Mouse (Mus musculus) frontal cortex, adult 2 months (tissue): ENCODE results near the gene 1700029I15Rik. TPM values are rescaled to one million over a fixed set of nuclear protein-coding genes. Genes with fewer than 3 reads are reported as not detected.

ENCODE experiments used
- DNase-seq, 2 experiments: peaks; one replicate each; pipeline ENCODE4 v3.0.0; 2022; ENCODE audit warnings: low spot score in 1 of 2; ENCODE audit errors: extremely low spot score in 1 of 2
- polyA plus RNA-seq: library from polyadenylated mRNA; depleted of rRNA; stranded (reverse); fragments of >200 nt; gene quantifications from 2 replicates; pipeline ENCODE4 v1.2.3, GENCODE M21; 2012

The 1700029I15Rik gene
- polyA plus RNA-seq, 1 experiment: 6.9 TPM

DNA sequence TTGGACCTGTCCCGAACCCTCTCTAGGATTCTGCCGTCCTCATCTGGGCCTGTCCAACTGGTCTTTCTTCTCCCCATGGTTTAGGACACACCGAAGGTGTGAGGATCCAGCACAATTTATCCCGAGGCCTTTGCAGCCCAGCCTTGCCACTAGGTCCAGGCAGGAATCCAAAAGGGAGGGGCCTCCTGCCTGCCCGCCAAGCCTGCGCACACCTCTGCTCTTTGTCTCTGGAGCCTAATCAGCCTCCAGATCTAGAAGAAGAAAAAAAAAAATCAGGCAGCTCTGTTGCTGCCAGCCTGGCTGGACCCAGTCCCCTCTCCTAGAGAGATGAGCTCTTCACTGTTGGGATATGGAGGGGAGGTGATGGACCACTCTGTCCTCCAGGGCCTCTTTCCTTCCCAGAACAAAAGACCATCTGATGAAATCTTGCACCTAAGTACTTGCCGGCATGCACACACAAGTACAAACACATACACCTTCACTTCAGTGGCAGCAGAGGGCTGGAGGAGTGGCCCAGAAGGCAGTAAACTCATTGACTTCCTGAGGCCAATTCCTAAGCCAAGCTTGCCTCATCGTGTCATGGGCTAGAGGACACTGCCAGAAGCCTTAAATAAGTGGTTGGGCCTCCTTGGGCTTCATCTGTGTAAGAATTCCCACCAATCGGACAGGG lies 9.4 kb upstream of the 1700029I15Rik start:
- DNase-seq: no peak

DNA sequence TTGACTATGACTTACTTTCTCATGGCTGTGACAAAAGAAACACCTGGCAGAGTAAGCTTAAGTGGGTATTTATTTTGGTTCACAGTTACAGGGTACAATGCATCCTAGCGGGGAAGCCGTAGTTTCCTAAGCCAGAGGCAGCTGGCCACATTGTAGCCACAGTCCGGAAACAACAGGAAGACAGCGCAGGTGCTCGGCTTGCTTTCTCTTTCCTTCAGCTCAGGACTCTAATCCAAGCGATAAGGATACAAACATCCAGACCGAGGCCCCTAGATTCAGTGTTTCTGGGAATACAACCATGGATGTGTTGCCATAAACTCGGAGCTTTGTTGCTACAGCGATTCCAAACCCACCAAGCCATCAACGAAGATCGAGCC lies 8.9 kb upstream of the 1700029I15Rik start:
- DNase-seq: no peak

DNA sequence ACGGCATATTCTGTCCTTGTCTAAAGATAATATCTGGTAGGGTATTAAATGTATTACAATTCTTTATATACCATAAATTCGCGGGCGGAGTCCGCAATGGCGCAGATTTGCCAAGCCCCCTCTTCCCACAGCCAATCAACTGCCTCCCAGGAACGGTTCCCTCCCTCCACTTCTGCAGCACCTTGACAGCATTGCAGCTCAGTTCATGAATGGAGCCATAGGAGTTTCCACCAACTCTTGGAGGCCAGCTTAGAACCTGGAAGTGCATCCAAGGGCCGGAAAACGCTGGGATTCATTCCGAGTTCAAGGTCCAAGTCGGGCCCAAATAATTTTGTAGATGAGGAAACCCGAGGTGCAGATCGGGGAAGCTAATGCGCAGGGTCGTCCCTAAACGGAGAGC lies 7.8 kb upstream of the 1700029I15Rik start, which contains the start of the genes Pex16 and Large2:
Gene Pex16 (plus strand): TSS at position 163 of the 400 bp plus-strand sequence.
Gene Large2 (minus strand): TSS at position 356 of the 400 bp plus-strand sequence.
- peak in 1 of 2 experiments; percentile 73 for DNase-seq

DNA sequence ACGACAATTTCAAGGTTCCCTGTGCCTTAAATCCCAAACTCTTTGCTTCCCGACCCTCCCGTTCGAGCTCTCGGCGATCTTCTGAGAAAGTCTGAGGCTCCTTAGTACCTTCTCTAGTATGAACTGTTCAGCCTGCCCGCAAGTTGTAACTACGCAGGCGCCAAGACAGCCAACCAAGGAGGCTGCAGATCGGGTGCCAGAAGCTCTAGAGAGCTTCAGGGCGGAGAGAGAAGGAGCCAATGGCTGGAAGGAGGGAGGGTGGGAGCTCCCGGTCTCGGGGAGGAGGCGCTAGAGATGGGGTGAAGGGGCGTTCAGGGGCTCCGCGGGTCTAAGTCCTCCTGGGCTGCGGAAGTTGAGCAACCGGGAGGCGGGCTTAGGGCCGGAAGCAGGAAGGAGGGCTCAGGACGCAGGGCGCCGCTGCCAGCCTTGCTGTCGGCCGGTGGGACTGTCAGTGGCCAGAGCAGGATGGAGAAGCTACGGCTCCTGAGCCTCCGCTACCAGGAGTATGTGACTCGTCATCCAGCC lies 7.2 kb upstream of the 1700029I15Rik start:
- peak; percentile 96 to 97 for DNase-seq

DNA sequence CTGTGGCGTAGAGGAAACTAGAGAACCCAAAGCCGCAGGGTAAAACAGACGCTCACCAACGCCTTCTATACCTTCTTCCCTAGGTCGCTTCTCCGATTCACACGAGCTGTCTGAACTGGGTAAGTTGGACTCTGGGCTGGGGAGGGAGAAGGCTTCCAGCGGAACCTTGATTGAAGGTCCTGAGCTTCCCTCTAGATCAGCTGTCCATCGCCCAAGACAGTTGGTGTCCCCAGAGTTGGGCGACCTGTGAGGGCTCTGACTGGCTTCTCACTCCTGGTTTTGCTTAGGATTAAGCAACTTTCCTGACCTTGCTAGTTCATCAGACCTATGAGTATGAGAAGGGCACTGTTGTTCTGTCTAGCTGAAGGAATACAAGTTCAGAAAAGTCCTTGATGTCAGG lies 6.5 kb upstream of the 1700029I15Rik start:
- DNase-seq: no peak

DNA sequence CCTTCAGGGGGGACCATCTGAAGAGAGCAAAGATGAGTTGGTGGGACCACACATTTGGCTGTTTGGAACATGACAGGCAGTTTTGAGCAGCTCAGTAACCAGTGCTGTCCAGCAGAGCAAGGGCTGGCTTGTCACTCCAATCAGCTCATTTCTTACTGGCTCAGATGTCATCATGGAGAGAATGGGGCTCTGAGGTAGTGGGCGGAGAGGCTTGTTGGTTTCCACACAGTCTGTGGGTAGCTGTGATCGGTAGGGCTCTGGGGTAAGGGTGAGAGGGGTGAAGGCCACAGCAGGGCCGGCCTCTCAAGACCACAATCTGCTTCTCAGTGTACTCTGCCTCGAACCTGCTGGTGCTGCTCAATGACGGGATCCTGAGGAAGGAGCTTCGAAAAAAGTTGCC lies 6.0 kb upstream of the 1700029I15Rik start:
- DNase-seq: no peak

DNA sequence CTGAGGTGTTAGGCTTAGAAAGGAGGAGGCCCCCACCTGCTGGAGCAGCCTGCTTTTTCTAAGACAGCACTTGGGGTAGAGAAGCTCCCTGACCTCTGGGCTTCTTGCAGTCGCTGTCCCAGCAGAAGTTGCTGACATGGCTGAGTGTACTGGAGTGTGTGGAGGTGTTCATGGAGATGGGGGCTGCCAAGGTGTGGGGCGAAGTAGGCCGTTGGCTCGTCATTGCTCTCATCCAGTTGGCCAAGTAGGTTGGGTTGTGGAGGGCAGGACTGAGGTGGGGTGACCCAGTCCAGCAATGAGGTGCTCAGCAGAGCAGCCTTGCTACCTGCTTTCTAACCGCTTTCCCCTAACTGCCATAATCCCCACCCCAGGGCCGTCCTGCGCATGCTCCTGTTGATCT lies 5.0 kb upstream of the 1700029I15Rik start:
- DNase-seq: no peak

DNA sequence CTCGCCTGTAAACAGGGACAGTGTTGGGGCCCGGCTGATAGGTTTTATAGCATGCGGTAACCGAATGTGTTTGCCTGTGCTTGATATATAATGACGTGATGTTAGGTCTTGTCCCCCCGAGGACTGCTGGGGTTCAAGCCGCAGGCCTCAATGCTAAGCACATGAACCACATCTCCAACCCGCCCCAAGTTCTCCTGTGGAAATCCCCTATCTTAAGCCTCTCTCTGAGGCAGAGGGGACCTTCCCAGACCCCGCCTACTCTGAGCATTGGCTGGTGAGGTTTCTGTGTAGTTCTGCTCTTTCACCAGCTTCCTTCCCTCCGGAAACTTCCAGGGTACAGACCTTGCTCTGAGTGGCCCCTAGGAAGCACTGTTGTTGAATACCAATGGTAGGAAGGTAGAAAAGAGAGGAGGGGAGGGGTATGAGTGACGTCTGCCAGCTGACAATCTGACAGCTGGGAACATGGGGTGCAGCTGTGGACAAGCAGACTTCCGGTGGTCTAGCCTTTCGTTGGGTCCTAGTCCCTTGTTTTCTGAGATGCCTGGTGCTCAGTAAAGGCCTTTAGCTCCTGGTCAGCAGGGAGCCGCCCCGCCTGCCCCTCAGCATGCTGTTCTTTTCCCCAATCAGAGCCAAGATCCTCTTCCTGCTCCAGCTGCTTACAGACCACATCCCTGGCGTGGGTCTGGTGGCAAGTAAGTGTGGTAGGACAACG lies 2.4 kb upstream of the 1700029I15Rik start:
- no peak for DNase-seq

DNA sequence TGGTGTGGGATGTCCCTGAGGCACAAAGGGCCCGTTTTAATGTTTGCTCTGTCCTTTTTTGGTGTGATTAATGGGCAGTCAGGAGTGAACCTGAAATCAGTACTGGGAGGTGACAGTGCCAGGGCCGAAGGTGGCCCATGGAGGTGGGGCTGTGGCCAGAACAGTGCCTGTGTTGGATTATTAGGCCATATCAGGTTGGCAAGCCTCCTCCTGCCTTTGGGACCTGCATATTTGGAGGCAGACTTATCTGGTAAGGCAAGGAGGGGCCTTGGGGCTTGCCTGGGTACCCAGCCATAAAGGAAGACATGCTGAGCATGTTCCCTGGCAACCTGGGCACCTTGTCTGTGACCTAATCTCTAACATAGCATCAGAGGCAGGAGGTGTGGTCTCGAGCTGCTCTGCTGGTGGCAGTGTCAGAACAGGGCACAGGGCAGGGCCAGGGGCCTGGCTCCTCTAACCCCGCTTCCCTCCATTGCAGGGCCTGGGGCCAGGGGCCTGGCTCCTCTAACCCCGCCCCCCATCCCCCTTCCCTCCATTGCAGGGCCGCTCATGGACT lies 1.8 kb upstream of the 1700029I15Rik start:
- no peak for DNase-seq

DNA sequence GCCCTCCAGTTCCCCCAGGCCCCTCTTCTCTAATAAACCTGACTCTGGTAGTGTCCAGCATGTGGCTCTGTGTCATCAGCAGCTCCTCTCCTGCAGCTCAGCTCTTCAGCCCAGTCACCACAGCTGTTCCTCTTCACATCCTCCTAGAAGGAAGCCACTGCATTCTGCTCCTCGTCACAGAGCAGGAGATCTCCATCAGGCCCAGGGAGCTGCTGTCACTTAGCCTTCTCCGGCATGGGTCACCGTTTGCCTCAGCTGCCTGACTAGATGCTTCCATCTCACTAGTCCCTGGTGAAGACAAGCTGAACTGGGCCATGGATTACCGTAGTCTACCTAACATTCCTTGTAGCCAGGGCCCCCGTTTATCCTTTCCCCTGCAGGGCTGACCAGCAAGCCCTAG lies 1.2 kb upstream of the 1700029I15Rik start:
- DNase-seq: no peak

DNA sequence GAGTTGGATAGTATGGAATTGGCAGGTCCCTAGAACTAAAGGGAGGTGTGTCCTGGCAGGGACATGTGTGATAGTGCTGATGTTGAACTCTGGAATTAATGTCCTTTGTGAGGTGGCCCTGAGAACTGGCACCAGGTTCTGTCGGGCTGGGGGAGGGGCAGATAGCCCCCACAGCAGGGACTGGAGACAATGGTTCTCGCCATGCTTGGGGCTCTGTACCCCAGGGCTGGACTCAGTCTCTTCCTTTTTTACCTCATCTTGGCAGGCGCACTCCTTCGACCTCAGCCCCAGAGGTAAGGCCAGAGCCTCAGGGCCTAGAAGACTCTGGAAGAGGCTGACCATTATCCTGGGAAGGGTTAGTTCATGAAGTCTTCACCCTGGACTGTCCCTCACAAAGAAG lies 421 bp downstream of the 1700029I15Rik start:
- DNase-seq: no peak

DNA sequence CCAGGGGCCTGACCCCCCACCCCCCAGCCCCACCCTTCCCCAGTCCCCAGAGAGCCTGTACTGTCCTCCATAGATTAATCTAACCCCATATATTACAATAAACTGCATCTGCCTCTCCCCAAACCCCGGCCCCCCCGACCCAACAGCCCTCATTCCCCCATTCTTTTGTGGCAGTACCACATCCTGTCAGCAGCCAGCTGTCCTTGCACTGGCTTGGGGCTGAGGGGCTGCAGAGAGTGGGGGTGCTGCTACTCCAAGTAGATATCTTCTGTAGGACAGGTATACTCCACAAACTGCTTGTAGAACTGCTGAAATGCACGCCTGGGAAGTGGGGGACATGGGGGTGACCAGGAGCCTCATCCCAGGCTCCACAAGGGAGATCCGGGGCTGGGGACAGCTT lies 1.8 kb downstream of the 1700029I15Rik start:
- DNase-seq: no peak

DNA sequence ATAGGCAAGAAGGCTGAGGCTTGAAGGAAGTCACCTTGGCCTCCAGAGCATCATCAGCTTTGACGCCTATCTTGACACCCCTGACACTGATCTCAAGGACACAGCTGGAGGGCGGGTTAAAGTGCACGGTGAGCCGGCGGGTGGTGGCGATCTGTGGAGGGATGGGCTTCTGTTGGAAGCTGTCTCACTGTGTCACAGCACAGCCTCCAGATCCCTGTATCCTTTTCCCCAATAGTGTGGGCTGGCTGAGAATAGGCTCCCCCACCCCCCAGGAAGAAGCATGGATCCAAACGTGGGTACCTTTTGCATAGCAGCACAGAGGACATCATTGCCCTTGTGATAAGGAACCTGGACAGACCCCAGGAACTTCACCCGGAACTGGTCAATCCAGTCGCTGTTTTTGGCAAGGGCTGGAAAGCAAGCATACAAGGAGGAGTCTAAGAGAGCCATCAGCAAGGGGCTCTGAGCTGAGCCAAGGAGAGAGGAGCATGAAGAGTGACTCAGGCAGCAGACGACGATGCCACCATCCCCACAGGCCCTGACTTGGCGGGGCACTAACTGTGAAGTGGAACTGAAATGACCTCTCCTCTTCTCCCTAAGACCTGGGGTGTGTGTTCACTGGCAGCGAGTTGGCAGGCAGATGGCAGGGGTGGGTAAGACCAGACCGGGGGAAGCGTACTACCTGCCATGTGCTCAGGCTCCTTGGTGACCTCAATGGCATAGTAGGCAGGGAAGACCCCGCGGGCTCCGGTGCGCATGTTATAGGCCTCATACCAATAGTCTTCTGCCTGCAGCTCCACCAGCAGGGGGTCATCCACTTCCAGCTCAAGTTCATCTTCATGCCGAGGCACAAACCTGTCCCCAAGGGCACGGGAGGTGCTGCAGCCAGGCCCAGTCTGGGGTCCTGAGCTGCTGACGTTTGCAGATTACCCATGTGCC lies 3.0 kb downstream of the 1700029I15Rik start:
- no peak for DNase-seq

DNA sequence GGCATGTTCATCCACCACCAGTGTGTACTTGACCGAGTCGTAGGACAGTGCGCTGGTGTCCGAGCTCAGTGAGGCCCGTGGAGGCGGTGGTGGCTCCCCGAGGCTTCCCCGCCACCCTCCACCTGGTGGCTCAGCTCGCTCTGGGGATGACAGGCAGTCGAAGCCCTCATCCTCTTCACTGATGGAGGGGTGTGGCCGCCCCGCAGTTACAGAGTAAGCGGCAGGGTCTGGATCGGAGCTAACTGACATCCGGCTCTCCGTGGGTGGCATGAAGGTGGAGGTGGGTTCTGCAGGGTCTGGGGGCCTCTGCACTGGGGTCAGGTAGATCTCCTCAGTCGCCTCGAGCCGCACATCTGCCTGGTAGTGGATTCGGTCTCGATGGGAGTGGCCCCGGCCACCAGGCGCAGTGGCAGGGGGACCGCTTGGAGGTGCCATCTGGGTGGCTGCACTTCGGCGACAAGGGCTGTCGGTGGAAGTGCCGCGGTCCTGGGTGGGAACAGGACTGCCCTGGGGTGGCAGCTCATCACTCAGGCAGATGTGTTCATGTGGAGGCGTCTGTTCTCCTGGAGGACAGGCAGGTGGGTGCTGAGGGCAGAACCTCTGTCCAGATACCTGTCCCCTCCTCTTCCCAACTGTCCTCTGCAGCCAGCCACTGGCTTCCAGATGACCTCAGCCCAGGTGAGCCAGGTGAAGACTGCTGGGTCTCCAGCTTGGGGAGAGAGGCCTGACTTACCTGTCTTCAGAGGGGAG lies 4.7 kb downstream of the 1700029I15Rik start:
- no peak for DNase-seq

DNA sequence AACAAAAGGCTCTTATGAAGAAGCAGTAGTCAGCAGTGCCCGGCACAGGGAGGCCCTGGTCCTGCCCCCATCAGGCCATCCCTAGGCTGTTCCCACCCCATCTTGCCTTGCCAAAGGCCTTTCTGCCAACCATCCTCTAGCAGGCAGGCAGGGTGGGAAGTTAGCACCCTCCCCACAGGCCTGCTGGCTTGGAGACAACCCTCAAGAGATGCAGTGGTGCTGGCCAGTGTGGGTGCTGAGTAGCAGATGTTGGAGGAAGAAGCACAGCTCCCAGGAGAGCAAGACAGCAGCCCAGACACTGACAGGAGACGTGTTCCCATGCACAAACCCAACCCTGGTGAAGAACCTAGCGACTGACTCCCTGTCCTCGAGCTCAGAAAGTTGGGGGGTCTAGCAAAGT lies 5.3 kb downstream of the 1700029I15Rik start:
- peak; percentile 67 to 73 for DNase-seq

DNA sequence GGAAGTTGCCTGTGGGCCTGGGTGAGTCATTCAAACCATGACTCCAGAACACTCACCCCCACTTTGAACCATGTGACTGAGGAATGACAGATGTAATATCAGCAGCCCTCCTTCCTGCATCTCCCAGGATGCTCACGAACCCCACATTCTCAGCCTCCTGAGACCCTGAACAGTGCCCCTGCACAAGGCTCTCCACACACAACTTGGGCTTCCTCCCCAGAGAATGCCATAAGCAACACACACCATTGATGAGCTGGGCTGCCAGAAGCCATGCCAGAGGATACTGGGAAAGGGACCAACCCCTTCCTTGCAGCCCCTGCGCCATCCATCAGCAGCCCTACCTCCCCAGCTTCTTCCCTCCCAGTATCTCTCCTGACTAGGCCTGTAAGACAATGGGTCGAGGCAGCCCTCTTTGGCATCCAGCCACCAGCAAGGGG lies 5.8 kb downstream of the 1700029I15Rik start:
- peak in 1 of 2 experiments; percentile 72 for DNase-seq

DNA sequence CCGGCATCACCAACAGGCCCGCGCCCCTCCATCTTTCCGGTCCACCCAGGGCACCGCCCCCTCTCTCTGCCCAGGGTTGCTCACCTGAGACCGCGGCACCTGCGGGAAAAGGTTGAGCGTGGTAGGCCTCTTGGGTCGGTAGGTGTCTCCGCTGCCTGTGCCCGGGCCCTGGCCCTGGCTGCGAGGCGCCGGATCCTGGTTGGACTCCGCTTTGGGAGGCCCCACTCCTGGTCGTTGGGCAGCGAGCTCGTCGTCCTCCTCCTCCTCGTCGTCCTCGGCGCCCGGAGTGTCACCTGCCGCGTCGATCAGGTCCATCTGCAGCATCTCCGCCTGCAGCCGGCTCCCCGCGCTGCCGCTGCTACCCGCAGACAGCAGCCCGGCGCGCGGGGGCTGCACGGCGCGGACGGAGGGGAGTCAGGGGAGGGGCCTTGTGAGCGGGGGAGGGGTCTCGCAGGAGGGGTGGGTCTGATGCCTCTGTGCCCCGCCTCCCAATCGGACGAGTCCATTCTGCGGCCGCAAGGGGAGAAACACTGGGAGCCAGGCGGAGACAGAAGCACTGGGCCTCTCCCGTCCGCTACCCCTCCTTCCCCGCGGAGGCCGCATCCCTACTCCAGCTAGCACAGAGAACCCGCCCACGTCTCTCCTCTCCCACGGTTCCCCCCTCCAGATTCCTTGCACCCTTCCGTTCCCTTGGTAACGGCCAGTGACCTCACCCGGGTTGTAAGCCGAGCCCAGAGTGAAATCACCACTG lies 6.7 kb downstream of the 1700029I15Rik start:
- peak; percentile 94 to 95 for DNase-seq

DNA sequence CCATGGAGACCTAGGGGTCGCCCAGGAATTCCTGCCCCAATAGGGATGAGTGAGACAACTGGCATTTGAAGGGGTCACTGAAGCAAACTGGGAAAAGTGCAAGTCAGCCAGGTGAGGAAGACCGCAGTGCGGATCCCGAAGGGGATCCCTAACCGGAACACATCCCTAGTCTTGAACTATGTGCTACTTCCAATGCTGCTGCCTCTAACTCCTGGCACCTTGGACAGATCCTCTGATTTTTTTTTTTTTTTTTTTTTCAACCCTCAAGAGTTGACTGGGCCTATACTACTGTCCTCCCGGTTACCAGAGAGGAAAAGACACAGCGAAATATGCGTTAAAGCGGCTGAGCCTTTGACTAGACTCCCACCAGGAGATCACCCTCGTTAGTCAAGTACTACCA lies 7.3 kb downstream of the 1700029I15Rik start:
- no peak for DNase-seq
